Mouse (Mus musculus) naive thymus-derived CD4-positive, alpha-beta T cell, adult 2 months (primary cell): ENCODE measurements around the gene Myt1l.

Experiments
- DNase-seq: peaks from one replicate; pipeline ENCODE4 v3.0.0-alpha.2; 2011; ENCODE audit warnings: low read depth

Gene Myt1l

DNA sequence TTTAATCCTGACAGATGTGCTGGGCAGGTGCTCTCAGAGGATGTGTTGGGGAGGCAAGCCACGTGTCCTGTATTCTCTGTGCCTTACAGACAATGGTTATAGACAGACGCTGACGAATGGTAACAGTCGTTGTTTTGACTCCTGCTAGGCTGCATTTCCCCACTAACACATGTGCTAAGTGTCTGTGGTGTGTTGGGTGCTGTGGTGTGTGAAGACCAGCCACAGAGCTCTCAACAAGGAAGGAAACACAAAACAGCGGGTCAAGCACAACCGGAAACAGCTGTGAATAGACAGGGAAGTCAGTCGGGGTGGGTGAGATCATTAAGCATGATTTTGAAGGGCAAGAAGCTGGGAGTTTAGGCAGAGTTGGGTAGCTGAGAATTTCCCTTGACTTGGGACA, 41.1 kb downstream of the Myt1l start:
- no peak for DNase-seq

DNA sequence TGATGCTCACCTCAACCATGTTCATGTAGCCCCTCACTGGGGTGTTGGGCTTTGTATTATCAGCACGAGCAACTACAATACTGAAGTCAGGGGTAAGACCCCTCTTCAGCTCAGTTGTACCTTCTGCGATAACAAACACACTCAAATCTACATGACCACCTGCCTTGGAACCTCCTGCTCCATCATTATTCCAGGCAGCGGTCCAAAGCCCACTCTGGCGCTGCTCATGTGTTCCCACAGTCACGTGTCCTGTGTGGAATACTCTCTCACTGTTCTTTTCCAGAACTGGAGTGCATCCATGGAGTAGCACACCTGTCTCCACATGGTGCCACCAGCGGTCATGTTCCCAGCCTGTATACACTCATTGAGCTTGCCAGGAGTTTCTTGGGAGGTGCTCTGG, 42.2 kb downstream of the Myt1l start:
- no peak for DNase-seq

DNA sequence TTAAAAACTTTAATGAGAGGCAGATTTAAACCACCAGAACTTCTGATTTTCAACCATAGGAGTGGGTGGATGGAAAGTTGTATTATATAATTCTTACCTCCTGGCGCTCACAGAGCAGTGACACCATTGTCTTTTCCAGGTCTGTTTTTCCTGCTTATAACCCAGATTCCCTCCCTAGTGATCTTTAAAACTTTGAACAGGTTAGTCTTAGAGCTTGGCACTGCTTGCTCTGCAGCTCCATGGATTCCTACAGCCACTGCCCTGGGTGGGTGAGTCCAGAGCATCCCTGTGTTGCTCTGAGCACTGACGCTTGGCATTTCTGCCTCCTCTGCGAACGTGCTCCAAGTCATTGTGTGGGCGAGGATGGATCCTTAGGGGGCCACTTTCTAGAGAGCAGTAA, 43.4 kb downstream of the Myt1l start:
- no peak for DNase-seq

DNA sequence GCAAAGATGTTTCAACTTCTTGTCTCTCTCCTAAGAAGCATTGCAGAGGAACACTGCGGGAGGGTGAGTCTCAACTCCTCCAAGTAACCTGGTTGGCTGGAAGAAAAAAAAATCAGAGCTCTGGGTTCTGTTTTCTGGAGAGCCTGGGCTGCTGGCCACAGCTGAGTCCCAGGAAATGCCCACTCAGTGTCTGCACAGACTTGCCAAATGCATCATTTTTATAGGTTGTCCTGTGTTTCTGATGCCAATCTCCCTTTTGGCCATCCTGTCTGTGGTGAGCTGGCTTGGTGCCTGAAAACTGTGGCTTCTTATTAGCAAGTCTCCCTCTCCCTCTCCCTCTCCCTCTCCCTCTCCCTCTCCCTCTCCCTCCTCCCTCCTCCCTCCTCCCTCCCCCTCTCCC, 65.6 kb downstream of the Myt1l start:
- no peak for DNase-seq

DNA sequence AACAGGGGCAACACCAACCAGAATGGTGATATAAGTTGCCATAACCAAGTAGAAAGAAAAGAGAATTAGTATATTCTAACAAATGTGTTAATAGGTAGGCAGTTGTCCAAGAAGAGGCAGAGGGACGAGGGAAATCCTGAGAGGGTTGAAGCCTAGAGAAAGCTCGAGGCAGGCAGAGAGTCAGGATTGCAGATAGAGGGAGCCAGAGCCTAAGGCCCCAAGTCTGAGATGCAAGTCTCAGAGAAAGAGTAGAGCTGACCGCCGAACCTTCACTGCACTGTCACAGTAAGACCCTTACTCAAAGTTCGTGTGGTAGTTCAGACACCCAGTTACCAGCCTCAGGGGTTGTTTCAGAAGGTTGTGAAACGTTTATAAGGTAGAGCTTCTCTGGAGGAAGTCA, 71.7 kb downstream of the Myt1l start:
- DNase-seq = no peak

DNA sequence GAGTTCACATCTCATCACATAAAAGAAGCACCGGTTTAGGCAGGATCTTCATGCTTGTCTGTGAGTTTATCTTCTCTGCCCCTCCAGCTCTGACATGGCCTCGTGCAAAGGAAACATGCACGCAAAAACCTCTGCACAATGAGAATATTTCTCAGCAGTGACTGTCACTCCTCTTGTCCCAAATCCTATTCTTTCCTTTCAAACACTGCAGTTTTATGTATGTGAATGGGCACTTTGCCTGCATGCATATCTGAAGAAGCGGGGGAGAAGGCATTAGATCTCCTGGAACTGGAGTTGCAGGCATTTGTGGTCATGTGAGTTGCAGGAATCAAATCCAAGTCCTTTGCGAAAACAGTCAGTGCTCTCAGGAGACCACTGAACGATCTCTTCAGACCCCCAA, 73.0 kb downstream of the Myt1l start:
- DNase-seq = no peak

DNA sequence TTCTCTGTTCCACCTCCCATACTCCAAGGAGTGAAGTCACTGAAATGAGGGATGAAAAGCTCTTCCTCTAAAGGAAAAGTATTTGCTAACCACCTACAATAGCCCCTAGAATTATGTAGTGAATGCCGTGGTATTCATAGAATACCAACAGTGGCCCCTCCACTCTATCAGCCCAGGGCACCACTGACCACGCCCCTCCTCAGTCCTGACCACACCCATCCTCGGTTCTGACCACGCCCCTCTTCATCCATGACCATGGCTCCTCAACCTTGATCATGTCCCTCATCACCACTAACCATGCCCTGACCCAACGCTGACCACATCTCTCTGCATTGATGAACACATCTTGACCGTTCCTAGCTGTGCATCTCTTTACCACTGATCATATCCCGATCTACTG, 76.5 kb downstream of the Myt1l start:
- DNase-seq = no peak

DNA sequence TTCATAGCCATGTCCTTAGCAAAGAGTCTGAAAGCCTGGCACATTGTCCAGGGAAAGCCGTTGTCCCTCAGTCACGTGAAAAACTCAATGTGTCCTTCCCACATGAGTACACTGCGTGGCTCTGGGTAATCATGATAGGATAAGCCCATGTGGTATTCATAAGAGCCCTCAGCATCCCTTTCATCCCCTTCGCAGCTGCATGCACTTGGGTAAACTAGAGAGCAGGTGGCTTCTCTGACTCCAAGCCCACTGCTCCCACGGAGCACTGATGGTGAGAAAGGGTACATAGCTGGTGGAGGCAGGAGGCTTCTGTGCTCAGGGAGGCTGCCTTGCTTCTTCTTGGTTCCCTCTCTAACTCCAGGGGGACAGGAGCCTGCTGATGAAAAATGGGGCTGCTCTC, 76.9 kb downstream of the Myt1l start:
- no peak for DNase-seq

DNA sequence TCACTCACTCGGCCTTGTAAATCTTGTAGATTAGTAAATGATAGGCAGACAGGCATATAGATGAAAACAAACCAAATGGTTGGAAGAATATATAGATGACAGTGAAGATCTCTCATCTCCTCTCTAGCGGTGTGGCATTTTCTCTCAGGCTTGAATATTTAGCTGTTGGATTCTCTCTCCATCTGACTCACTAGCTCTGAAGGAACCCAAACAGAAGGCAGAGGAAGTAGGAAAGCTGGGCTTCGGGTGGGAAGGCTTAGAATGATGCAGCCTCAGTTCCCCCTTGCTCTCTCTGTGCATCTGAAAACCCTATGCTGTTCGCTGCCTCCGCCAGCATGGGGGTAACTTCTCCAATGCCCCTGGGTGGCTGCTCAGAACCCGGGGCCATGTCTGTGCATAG, 78.0 kb downstream of the Myt1l start:
- DNase-seq = no peak

DNA sequence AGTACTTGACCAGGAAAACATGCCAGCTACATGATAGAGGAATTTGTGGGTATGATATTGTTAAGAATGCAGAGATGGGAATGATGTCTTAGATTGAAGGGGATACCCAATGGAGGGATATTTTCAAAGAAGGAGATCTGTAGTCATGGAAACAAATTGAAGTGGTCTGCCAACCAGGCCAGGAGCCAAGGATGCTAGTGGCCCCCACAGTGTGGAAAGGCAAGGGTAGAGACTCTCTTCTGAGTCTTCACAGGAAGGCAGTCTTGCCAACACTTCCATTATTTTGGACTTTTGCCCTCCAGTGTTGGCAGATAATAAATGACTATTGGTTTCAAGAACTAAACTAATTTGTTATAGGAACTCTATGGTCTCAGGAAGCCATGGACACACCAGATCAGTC, 89.6 kb downstream of the Myt1l start:
- DNase-seq = no peak

DNA sequence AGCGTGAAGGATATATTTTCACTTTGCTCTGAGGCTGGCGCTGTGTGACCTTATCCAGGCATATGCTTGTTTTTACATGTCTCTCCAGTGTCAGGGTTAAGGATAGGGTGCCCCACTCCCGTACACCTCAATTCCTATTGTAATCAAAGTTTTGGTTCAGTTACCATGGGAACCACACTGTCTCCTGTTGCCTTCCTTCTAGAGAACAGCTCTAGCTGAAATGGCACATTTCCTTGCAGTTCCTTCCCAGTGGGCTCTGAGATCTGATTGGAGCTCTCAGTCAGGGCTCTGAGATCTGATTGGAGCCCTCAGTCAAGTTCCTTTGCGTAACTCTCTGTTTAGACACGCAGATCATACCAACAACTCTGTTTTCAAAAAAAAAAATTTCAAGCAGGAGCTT, 93.3 kb downstream of the Myt1l start:
- DNase-seq = no peak

DNA sequence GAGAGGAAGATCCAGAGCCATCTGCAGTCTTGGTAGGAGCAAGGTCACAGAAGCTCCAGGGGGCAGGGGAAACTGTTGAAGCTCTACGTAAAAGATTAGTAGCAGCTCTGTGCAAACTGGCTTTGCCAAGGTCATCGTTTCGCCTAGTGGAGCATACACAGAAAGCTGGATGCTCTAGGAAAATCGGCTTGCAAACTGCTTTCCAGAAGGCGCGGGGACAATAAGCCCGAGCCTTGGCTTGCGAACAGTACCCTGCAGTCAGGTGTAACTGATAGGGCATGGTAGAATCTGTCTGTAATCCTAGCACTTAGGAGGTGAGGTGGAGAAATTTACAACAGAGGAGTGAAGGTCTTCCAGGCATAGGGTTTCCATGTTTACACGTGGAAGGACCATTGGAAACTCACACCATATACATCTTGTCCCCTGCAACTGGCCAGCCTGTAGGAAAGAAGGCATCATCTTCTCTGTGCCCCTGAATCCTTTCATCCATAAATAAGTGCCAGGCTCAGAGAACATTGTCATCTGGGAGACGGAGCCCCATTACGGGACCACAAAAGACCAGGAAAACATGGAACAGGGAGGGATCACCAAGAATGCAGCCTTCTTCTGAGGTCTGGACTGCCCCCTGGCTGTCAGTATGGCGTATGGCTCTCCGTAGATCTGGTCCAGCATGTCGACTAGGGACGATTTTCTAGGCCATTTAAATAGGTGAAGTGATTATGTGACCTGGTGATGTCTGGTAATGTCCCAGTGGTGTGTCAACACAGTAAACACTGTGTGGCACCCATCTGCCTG, 100.0 kb downstream of the Myt1l start:
- DNase-seq = no peak

DNA sequence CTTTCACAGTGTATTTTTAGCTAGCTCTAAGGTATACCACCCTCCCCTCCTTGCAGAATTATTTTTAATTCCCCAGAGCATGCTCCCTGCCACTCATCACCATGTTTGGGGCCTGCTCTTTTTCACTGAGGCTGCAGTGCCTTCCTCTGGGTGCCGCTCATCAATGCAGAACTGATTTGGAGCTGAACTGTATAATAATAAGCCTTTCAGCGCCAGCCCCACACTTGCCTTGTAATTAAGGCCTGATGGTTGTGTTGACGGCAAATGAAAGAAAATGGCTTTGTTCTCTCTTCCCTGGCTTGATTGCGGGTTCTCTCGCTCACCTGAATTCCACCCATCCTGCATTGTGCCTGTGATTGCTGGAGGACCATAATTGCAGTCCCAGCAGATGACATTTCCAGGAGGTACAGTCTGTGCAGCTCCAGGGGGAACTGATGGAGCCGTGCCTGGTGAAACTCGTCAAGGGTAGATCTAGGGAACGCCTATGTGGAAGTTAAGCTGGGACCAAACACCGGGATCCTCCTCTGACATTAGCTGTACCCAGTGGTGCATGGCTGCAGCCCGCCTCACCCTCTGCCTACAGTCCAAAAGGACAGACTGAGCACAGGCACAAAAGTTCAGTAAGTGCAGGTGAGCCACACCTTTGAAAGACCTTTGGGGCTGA, 101.8 kb downstream of the Myt1l start:
- DNase-seq = no peak

DNA sequence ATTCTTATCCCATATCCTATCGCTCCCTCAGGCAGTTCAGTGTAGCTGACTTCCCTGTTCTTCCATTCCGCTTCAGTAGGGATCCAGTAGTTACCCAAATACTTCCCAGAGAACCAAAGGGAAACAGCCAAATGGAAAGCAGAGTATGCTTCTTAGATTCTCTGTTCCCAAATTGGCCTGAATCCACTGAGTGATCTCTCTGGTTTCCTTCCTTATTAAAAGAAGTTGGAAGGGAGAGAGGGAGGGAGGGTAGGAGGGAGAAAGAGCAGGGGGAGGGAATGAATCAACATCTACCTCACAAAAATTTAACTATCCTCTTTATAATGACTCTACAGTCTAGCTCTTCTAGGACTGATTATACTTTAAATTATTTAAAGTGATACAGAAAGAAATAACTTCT, 106.3 kb downstream of the Myt1l start:
- no peak for DNase-seq

DNA sequence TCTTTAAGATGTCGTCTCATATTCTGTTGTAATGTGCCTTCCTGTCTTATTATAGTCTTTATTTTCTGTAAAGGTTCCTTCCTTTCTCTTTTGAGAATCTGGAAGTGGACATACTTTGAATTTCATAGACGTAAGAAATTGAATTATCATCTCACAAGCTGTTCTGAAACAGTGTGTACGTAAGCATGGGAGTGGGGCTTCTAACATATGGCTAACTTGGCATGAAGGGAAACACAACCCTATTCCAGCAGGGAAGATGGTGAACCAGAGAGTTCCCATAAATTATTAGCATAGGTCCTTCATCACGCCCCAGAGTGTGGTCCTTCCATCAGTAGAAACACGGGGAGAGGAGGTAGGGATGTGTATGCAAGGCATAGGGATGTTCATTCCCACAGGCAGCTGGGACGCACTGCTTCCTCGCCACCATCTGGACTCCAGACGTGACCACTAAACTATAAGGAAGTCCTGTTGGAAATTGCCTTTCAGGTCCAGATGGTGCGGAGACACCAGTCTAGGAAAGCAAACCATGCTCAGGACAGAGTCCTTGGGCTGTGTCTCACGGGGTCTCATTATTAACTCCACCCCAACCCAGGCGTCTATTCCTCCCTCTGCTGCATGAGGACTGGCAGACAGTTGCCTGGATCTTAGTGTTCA, 111.5 kb downstream of the Myt1l start:
- DNase-seq = no peak

DNA sequence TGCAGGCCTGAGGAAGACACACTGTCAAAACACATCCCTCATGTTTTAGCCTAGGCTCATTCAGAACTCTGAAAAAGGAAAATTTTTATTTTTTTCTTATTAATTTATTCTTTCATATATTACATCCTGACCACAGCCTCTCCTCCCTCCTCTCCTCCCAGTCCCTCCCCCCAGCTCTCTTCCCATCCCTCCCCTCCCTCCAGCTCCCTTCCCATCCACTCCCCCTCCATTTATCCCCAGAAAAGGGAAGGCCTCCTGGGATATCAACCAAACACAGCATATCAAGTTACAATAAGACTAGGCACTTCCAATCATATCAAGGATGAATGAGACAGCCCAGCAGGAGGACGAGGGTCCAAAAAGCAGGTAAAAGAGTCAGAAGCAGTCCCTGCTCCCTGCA, 112.0 kb downstream of the Myt1l start:
- no peak for DNase-seq

DNA sequence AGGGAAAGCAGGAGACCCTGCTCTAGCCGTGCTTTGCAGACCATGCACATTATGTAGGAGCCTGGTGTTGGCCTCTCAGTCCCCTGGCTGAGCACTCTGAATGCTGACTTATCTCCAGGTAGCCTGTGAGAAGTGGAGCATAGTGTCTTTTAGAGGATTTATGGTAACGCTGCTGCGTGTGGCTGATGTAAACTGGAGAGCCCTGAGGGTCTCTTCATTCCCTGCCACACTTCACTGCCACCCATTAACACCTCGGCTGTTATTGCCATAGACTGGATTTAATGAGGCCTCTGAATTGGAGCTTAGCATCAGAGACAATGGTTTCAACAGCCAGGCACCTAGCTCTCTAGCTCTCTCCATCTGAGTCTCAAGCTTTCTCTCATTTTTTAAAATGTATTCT, 114.7 kb downstream of the Myt1l start:
- no peak for DNase-seq

DNA sequence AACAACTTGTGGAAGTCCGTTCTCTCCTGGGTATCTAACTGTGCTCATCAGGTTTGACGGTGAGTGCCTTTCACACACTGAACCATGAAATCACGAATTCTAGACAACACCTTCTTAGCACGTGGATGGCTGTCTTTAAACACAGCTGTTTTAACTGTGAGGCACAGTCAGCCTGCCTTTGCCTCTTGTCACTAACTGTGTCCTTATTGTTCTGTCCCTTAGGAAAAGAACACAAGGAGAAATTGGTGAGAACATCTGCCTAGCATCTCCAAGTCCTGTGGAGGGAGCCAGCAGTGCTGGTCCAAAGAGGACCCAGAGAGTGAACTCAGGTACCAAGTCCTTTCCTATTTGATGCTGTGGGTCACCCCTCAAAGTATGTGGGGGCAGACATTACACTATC, 115.9 kb downstream of the Myt1l start:
- no peak for DNase-seq

DNA sequence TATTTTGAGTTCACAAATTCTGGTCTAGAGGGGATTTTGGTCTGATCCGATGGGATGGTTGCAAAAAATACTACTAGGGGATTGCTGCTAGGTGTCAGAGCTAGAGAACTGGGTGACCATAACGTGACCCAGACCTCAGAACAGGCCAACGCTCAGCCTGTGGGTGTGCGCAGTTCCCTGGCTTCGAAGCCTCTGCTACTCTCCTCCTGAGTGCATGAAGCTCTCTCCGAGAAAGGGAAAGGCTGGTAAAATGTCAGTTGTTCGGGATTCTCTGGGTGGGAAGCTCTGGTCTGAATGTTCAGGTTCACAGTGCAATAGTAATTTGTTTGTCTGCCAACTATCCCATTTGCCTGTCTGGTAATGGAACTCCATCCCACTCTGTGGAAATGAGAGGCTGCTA, 116.5 kb downstream of the Myt1l start:
- DNase-seq = no peak

DNA sequence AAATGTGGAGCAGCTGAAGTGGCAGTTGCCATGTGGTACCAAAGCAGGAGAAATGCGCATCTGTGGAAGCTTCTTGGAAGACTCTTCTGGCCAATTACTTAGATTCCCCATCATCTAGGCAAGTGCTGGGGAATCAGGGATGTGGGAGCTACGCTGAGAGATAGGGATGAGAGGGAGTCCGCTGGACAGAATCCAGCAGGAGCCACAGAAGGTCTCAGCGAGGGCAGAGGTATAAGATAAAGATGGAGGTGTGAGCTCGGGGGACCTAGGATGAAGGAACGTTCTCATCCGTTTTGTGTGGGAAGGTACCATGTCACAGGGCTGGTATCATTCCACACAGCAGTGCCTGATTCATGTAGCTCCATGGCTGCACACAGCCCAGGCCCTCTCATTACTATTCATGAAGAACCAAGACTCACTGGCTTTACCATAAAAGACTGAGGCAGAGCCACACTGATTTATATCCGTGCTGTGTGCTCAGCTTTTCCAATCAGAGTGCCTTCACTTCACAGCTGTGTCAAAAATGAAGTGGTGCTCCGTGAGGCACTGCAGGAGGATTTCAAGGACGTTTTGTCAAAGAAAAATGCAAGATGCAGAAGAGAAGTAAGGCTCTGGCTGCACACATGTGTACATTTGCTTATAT, 121.4 kb downstream of the Myt1l start:
- DNase-seq = no peak

DNA sequence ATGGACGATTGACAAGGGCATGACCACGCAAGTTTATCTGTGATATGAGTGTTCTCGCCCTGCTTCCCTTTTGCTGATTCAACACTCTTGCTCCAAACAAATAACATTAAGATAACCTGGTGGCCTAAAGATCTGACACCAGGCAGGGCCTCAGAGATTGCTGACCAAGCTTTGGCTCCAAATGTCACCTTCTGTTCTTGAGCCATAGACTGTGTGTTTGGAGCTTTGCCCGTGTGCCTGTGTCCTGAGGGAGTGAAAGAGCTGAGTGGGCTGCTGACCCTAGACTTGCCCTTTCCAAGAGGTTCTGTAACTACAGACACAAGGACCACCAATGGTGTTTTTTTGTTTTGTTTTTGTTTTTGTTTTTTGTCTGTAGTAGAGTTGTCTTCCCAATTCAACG, 124.3 kb downstream of the Myt1l start:
- DNase-seq = no peak

DNA sequence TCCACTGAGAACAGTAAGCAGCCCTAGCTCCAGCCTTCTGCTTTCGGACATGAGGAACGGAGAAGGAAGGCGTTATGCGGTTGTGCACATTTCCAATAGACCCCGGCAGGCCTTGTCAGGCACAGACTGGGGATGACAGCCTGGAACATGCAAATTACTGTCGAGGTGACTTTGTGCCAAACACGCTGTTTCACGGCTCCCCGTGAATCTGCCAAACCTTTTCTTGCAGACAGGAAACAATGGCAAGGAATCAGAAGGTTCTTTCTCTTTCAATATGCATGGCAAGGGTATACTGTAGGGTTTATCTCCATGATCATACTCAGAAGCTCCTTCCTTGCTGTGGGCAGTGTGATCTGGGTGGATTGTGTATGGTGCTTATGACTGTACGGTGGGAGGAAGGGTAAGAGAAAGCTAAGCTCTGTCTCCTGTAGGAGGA, 127.0 kb downstream of the Myt1l start:
- no peak for DNase-seq

DNA sequence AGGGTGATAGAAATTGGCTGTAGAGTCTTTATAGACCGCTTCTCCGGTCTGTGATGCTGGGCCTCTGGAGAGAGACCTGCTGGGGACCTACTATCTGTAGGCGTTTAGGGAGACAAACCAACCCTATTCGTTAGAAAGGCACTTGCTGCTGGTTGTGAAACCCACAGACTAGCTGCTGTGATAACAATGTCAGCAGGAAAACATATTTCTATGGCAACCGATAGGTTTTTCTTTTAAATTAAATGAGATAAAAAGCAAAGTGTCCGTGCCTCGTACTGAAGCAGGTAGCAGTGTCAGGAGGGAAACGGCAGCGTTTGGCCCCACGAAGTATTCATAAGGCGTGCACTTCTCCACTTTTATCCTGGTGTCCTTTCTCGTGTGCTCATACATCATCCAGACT, 127.5 kb downstream of the Myt1l start:
- DNase-seq = no peak
